Mouse (Mus musculus) CH12.LX (cell line): ENCODE results near the gene Klhl29. TPM values are rescaled to one million over a fixed set of nuclear protein-coding genes. Genes with fewer than 3 reads are reported as not detected.

ENCODE experiments used
- DNase-seq: peaks from one replicate; pipeline ENCODE4 v3.0.0-alpha.2; 2013; ENCODE audit errors: extremely low read depth
- H3K27ac ChIP-seq: 2 replicates; pipeline ENCODE4 v1.5.1; 2012; ENCODE audit warnings: low read depth, mild to moderate bottlenecking, control low read depth, moderate library complexity; ENCODE audit not compliant: insufficient read depth
- H3K27me3 ChIP-seq: replicated peaks from 2 replicates; pipeline ENCODE3; 2012; ENCODE audit warnings: inconsistent platforms
- H3K36me3 ChIP-seq, 2 experiments: replicated peaks in 1 of 2; 2 replicates each; pipeline versions ENCODE3 to v1.6.1; 2012; ENCODE audit warnings: inconsistent platforms in 1 of 2, low read length in 1 of 2, mild to moderate bottlenecking in 1 of 2, mixed read lengths in 1 of 2, moderate library complexity in 1 of 2; ENCODE audit not compliant: control insufficient read depth in 1 of 2, insufficient read depth in 1 of 2
- H3K4me1 ChIP-seq, 2 experiments: 2 replicates each; pipeline ENCODE4 v1.6.1; 2012; ENCODE audit warnings: inconsistent platforms in 1 of 2, moderate library complexity in 1 of 2; ENCODE audit not compliant: insufficient read depth in 2 of 2, control insufficient read depth in 1 of 2
- H3K4me2 ChIP-seq: 2 replicates; pipeline ENCODE4 v1.6.1; 2012; ENCODE audit warnings: low read depth, mild to moderate bottlenecking, control low read depth; ENCODE audit not compliant: poor library complexity, insufficient read depth, severe bottlenecking
- H3K4me3 ChIP-seq, 3 experiments: fragments of 150-350 bp in 1 of 3; sonication (generic) in 1 of 3; replicated peaks in 1 of 3; 2 replicates each; pipeline versions ENCODE3 to v1.5.1; 2011 to 2012; ENCODE audit warnings: low read depth in 2 of 3, low read length in 2 of 3, mild to moderate bottlenecking in 2 of 3, moderate library complexity in 2 of 3, control low read depth in 1 of 3, improper control_type of control experiment in 1 of 3, inconsistent platforms in 1 of 3, mixed read lengths in 1 of 3; ENCODE audit not compliant: poor library complexity in 1 of 3
- H3K79me2 ChIP-seq: replicated peaks from 2 replicates; pipeline ENCODE4 v1.6.1; 2012; ENCODE audit warnings: mild to moderate bottlenecking, moderate library complexity; ENCODE audit not compliant: control insufficient read depth, poor library complexity, insufficient read depth, severe bottlenecking; ENCODE audit errors: extremely low read depth
- H3K9ac ChIP-seq: 2 replicates; pipeline ENCODE4 v1.6.1; 2012; ENCODE audit warnings: low read depth, mild to moderate bottlenecking, control low read depth, moderate library complexity; ENCODE audit not compliant: insufficient read depth
- H3K9me3 ChIP-seq: replicated peaks from 2 replicates; pipeline ENCODE3; 2012; ENCODE audit warnings: low read length, inconsistent platforms, mixed read lengths
- ELF1 ChIP-seq: IDR thresholded peaks from 2 replicates; pipeline ENCODE4 v1.6.1; 2014; ENCODE audit warnings: low read depth, mild to moderate bottlenecking, inconsistent platforms, low read length, improper control_type of control experiment
- JUND ChIP-seq: conservative IDR thresholded peaks from 2 replicates; pipeline ENCODE4 v1.6.1; 2011; ENCODE audit warnings: low read depth, low read length, improper control_type of control experiment
- KAT2A ChIP-seq: IDR thresholded peaks from 2 replicates; pipeline ENCODE4 v1.6.1; 2012; ENCODE audit warnings: low read length, improper control_type of control experiment, inconsistent platforms; ENCODE audit not compliant: insufficient replicate concordance
- MAFK ChIP-seq: IDR thresholded peaks from 2 replicates; pipeline ENCODE4 v1.6.1; 2011; ENCODE audit warnings: low read length, improper control_type of control experiment; ENCODE audit not compliant: insufficient replicate concordance
- MAX ChIP-seq: IDR thresholded peaks from 2 replicates; pipeline ENCODE4 v1.6.1; 2011; ENCODE audit warnings: low read length, improper control_type of control experiment
- MYC ChIP-seq: IDR thresholded peaks from 2 replicates; pipeline ENCODE4 v1.6.1; 2011; ENCODE audit warnings: low read depth, mild to moderate bottlenecking, improper control_type of control experiment, low read length
- PAX5 ChIP-seq: IDR thresholded peaks from 2 replicates; pipeline ENCODE4 v1.6.1; 2012; ENCODE audit warnings: low read length, inconsistent platforms, mixed read lengths
- POLR2A ChIP-seq: IDR thresholded peaks from 2 replicates; pipeline ENCODE4 v1.6.1; 2011; ENCODE audit warnings: low read depth, mild to moderate bottlenecking, improper control_type of control experiment, low read length
- POLR2AphosphoS2 ChIP-seq: IDR thresholded peaks from 2 replicates; pipeline ENCODE4 v1.6.1; 2011; ENCODE audit warnings: low read depth, low read length, improper control_type of control experiment
- RCOR1 ChIP-seq: conservative IDR thresholded peaks from 2 replicates; pipeline ENCODE4 v1.6.1; 2012; ENCODE audit warnings: low read depth, mild to moderate bottlenecking, inconsistent platforms, low read length, improper control_type of control experiment
- SIN3A ChIP-seq: IDR thresholded peaks from 2 replicates; pipeline ENCODE4 v1.6.1; 2012; ENCODE audit warnings: low read length, improper control_type of control experiment, inconsistent platforms
- SMC3 ChIP-seq: IDR thresholded peaks from 2 replicates; pipeline ENCODE4 v1.6.1; 2011; ENCODE audit warnings: low read depth, low read length, improper control_type of control experiment
- ZKSCAN1 ChIP-seq: IDR thresholded peaks from 2 replicates; pipeline ENCODE4 v1.6.1; 2012; ENCODE audit warnings: low read depth, inconsistent platforms, low read length, improper control_type of control experiment, borderline replicate concordance
- dilution Hi-C: fragments of 300-500 bp; cut with MboI; formaldehyde crosslinking; loops from 2 replicates; pipeline ENCODE4 v1.14.3; 2020; ENCODE audit warnings: low sequenced_read_pairs; ENCODE audit not compliant: extremely low pct_unique_long_range_greater_than_20kb, extremely low pct_ligation_motif_present
- in situ Hi-C: fragments of 300-500 bp; cut with MboI; formaldehyde crosslinking; loops from 3 replicates; pipeline ENCODE4 v1.14.3; 2019; ENCODE audit warnings: low sequenced_read_pairs, low pct_ligation_motif_present, low pct_unique_long_range_greater_than_20kb, mixed read lengths
- polyA plus RNA-seq: library from polyadenylated mRNA; unstranded; fragments of >175 nt; gene quantifications from 2 replicates; pipeline ENCODE4 v1.2.1, GENCODE M21; 2012; ENCODE audit warnings: low read depth; ENCODE audit not compliant: insufficient read length
- total RNA-seq, 2 experiments: library from RNA; depleted of rRNA; stranded (reverse); fragments of 300-350 nt in 1 of 2; fragments of >200 nt in 1 of 2; gene quantifications; 2 replicates each; pipeline ENCODE4 v1.2.3; 2012 to 2014

The Klhl29 gene
- total and polyA plus RNA-seq, 3 experiments = 0.04 TPM; not detected in 2

DNA sequence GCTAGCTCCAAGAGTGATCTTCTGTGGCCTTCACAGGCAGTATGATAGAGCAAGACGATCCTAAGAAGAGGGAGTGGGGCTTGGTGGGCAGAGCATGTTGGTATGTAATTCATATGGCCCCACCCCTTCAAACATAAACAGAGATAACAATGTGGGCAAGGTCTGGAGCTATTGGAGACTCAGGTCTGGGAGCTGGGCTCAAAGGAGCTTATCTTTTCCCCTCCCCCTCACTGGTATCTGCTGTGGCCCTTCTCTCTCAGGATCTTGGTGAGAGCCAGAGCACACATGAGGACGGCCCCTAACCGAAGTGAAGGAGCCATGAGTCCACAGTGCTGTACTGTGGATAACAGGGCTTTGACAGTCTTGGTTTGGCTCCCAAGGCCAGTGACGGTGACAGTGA is 108.7 kb downstream of the Klhl29 start:
- H3K36me3 ChIP-seq = no peaks in the 10 kb centered on the region
- TF ChIP-seq SIN3A = no peak
- no peak for TF ChIP-seq KAT2A
- TF ChIP-seq POLR2AphosphoS2 = no peak
- no peak overlapping the region for H3K27ac ChIP-seq
- H3K4me2 ChIP-seq = no peak overlapping the region
- DNase-seq = no peak
- no peaks in the 10 kb centered on the region for H3K9me3 ChIP-seq
- H3K9ac ChIP-seq = no peak overlapping the region
- H3K4me1 ChIP-seq = peaks cover 0 to 12% of the 10 kb centered on the region in 2 experiments; a peak in 1 of 4 replicates
- H3K4me3 ChIP-seq = no peak overlapping the region
- dilution Hi-C loops (no loop called here), in situ Hi-C loops (no loop called here)
- no peaks in the 10 kb centered on the region for H3K79me2 ChIP-seq
- no peaks in the 10 kb centered on the region for H3K27me3 ChIP-seq

DNA sequence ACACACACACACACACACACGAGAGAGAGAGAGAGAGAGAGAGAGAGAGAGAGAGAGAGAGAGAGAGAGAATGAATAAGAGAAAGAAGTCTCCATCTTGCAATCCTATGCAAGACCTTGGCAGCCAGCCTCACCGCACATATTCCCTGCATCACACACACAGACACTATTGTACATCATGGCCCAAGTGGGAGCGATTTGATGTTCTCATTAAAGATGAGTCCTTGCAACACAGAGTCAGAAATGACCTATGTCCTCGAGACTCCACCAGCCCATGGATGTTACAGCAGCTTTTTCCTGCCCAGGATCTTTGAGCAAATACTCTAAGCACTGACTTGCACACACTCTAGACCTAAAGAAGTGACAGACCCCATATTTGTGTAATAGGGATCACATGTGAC is 114.0 kb downstream of the Klhl29 start:
- in situ Hi-C loops = no loop called here

DNA sequence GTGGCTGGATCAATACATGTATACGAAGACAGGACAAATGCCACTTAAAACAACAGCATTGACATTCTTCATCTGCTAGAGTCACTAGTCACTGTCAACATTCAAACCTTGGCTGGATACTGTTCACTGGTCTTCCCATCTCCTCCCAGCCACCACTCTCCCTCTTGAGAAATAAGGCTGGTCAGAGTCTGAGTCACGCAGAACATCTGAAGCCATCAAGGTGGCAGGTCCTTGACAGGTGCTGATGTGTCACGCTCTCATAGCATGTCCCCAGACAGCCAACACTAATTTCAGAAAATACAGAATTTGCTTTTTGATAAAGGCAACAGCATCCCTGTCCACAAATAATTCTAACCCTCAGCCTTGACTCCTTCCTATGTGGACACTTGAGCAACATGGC is 116.7 kb downstream of the Klhl29 start:
- Histone ChIP-seq H3K36me3 (no peaks in the 10 kb centered on the region), H3K9me3 (no peaks in the 10 kb centered on the region), H3K4me2 (no peak overlapping the region), H3K27ac (no peak overlapping the region), H3K4me1 (no peaks in the 10 kb centered on the region; a peak in 1 of 4 replicates), H3K79me2 (no peaks in the 10 kb centered on the region), H3K4me3 (no peak overlapping the region), H3K9ac (no peak overlapping the region), H3K27me3 (no peaks in the 10 kb centered on the region)
- TF ChIP-seq ELF1 = no peak
- TF ChIP-seq POLR2A = no peak
- TF ChIP-seq MAFK = no peak
- no peak for TF ChIP-seq PAX5
- in situ Hi-C loops (no loop called here), dilution Hi-C loops (no loop called here)
- DNase-seq = no peak

More for the DNA sequence above, 114.0 kb downstream of the Klhl29 start:
- dilution Hi-C loops = no loop called here
- Histone ChIP-seq H3K9me3 (no peaks in the 10 kb centered on the region), H3K9ac (no peak overlapping the region), H3K4me1 (no peaks in the 10 kb centered on the region), H3K4me2 (no peak overlapping the region), H3K4me3 (no peak overlapping the region), H3K27me3 (no peaks in the 10 kb centered on the region), H3K27ac (no peak overlapping the region), H3K79me2 (no peaks in the 10 kb centered on the region), H3K36me3 (no peaks in the 10 kb centered on the region)
- TF ChIP-seq MAX (no peak), MYC (no peak)
- DNase-seq = no peak

GRCm38 (mm10) chr12:5257174-5257573 is 118.3 kb downstream of the Klhl29 start:
- no peak overlapping the region for H3K4me2 ChIP-seq
- no peaks in the 10 kb centered on the region; a peak in 1 of 4 replicates for H3K4me1 ChIP-seq
- no peak for TF ChIP-seq RCOR1
- no peak for TF ChIP-seq PAX5
- no peak for TF ChIP-seq ZKSCAN1
- TF ChIP-seq POLR2A = no peak
- TF ChIP-seq SMC3 = no peak
- TF ChIP-seq MYC = no peak
- TF ChIP-seq JUND = no peak
- no peak for TF ChIP-seq MAX
- H3K9me3 ChIP-seq = no peaks in the 10 kb centered on the region
- DNase-seq = no peak
- in situ Hi-C loops = no loop called here
- H3K27me3 ChIP-seq = no peaks in the 10 kb centered on the region
- dilution Hi-C loops = no loop called here
- no peaks in the 10 kb centered on the region for H3K79me2 ChIP-seq
- H3K9ac ChIP-seq = no peak overlapping the region
- no peaks in the 10 kb centered on the region for H3K36me3 ChIP-seq
- H3K27ac ChIP-seq = no peak overlapping the region
- H3K4me3 ChIP-seq = no peak overlapping the region
